Mouse (Mus musculus) urinary bladder, postnatal 10 days (tissue): ENCODE results near the gene Zfp202.
"Not testable (repeated sequence)": the region's sequence is repeated elsewhere in the genome, so short reads cannot be mapped to it uniquely, and the experiment has no call there.

Source experiments
- DNase-seq: peaks from one replicate; pipeline ENCODE4 v3.0.0; 2022; ENCODE audit warnings: low spot score

The Zfp202 gene

GRCm38 (mm10) chr9:40192098-40193038, at the start of gene Zfp202:
TSS of gene Zfp202 (plus strand) at chr9:40192316.
- peak; percentile 47 for DNase-seq

GRCm38 (mm10) chr9:40155118-40155644, 36.9 kb upstream of the Zfp202 start:
- DNase-seq: no peak

GRCm38 (mm10) chr9:40166446-40166845, 25.7 kb upstream of the Zfp202 start:
- DNase-seq: no peak

DNA sequence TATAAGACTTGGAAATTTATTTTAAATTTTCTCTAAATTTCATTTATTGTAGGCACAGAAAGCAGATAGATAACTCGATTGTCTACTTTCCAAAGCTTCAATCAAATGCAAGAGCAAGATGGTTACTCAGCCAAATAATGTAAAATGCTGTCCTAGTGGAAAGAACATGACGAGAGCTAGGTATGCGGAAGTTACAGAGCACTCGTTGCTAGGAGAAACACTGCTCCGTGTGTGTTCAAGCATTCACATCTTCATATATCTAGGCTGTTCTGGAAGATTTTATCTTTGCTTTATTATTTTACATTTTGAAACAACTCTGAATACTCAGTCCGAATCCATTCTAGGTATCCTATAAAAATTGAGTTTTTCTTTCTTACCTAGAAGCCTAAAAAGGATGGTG, 15.1 kb upstream of the Zfp202 start:
- no peak for DNase-seq

GRCm38 (mm10) chr9:40180620-40181019, 11.5 kb upstream of the Zfp202 start, which contains the start of gene Olfr986:
TSS of gene Olfr986 (plus strand) at chr9:40180920.
- DNase-seq: no peak

DNA sequence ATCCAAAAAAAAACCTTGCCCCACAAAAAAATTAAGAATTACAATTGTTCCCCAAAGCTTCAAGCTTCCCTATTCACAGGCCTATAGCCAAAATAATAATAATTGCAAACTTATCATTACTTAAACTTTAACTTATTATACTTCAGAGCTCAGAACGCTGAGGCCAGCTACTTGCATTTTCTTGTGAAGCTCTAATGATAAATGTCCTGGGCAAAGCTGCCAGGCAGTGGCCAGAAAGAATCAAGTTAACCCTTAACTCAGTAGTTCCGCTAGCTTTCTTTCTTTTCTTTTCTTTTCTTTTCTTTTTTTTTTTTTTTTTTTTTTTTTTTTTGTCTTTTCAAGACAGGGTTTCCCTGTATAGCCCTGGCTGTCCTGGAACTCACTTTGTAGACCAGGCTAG, 7.0 kb upstream of the Zfp202 start:
- not testable (repeated sequence) for DNase-seq

- DNase-seq: no peak
Observed at GRCm38 (mm10) chr9:40191086-40191876, 835 bp upstream of the Zfp202 start.

GRCm38 (mm10) chr9:40195981-40196380, 3.9 kb downstream of the Zfp202 start:
- DNase-seq: no peak

DNA sequence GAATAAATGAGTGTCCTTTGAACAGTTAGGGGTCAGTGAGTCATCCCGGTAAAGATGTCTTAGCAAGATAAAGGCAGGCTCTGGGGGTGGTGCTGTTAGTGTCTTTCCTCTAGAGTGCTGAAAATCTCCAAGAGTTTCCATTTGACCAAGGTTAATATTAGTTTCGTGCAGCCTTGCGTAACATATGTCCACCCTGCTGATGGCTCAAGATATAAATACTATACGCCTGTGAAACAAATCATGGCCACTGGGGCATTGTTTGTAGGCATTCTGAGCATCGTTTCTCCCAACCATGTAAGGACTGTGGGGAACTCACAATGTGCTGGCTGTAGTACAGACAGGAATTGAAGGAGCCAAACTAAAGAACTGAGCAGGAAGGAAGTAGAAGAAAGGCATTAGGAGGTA, 14.4 kb downstream of the Zfp202 start:
- DNase-seq: no peak

GRCm38 (mm10) chr9:40210744-40211143, 18.6 kb downstream of the Zfp202 start:
- no peak for DNase-seq

DNA sequence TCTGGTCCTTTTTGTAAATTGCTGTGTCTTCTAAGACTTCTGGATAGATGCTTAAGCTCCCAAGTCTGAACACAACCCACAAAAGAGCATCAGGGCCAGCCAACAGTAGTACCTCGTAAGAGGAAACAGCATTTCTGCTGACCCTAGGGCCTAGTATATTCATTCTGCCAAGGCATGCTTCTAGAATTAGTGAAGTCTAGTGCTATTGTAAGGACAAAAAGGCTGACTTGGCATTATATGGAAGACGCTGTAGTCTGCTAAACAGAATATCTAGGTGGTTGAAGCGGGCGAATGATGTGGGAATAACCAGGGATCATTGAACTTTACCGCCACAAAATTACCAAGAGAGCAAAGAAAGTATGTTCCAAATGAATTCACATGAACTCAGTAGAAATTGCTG, 21.9 kb downstream of the Zfp202 start:
- no peak for DNase-seq

DNA sequence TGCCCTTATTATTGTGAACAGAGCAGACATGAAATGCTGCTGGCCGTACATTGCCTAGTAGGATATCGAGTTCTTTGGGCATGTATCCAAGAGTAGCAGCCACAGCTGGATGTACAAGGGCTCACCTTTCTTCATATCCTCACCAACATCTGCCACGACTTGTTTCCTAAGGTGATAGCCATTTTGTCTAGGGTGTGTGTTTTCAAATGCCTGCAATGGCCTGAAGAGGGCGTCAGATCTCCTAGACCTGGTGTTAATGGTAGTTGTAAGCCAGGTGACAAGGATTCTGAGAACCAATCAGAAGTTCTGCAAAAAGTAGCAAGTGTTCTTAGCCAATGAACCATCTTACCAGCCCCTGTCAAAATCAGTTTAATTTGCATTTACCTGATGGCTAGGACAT, 24.5 kb downstream of the Zfp202 start:
- no peak for DNase-seq

GRCm38 (mm10) chr9:40224289-40224688, 32.2 kb downstream of the Zfp202 start:
- DNase-seq: no peak

DNA sequence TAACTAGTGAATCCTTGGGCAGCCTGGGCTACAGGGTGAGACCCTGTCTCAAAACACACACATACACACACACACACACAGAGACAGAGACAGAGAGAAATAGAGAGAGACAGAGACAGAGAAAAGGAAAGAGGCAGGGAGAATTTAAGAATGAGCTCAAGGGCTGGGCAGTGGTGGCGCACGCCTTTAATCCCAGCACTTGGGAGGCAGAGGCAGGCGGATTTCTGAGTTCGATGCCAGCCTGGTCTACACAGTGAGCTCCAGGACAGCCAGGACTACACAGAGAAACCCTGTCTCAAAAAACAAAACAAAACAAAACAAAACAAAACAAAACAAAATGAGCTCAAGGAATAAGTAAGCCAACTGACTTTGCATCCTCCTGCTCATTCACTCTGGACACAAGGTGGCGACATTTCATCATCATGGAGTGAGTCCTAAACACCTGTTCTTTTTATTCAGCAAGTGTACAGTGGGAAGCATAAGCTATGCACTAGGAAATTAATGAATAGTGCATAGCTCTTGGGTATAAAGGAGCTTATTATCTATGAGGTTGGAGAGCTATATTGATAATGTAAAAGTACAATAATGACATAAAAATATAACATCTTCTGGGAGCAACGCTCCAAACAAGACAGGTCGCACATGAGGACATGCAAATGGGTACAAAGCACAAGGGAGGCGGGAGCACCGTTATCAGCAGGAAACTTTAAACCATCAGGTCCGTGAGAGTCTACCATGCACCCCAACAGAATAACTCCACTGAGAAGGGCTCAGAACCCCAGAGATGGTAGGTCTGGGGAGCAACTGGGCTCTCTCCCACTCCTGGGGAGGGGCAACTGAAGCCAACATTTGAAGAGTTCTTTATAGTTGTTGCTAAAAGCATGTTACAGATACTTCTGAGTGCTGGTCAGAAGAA, 36.0 kb downstream of the Zfp202 start:
- DNase-seq: no peak

- DNase-seq: no peak
Observed at GRCm38 (mm10) chr9:40228804-40229331, 36.8 kb downstream of the Zfp202 start.

DNA sequence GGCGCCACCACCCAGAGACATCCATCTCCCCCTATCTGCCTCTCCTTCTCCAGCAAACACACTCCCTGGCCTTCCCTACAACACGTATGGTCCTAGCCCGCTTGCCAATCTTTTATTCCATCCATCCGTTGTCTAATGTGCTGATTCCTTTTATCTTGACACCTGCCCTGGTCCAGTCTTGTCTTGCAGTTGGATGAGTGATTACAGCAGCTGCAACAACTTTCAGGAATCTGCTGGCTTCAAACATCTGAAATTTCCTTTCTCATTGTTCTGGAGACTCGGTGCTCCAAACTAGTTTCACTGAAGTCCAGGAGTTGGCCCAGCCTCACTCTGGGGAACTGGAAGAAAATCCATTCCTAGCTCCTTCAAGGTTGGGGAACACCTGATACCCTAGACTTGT, 37.4 kb downstream of the Zfp202 start:
- DNase-seq: no peak

GRCm38 (mm10) chr9:40231019-40231418, 38.9 kb downstream of the Zfp202 start:
- no peak for DNase-seq

DNA sequence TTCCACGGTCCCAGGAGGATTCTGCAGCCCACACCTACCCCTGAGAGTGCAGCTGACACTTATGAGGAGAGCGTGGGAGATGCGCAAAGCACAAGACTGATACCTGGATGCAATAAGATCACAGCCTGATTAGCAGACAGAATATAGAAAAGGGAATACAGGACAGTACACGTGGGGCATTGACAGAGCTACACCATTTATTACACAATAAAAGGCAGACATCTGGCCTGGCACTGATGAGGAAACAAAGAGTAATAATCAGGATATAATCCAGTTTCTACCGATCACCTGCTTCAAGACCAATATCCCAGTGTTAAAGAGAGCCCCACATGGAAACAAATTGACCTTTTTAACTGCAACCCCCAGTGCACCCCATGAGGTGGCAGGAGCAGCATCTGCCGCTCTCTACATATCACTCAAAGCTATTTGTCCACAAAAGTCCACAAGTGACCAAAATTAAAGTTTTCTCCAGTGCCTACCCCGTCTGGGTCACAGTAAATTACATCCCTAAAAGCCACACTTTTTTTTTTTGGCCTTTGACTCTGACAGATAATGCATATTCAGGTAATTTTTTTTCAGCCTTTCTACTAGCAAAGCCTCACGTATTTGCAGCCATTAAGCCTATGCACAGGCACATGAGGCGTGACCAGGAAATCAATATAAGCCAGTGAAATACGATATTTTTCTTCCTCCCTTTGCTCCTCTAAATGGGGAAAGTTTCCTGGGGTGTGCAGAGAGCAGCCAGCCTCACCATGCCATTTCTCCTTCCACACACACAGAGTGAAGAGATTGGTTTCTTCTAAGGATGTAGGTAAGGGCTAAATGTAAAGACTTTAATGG, 42.3 kb downstream of the Zfp202 start:
- no peak for DNase-seq

GRCm38 (mm10) chr9:40235220-40235619, 43.1 kb downstream of the Zfp202 start:
- DNase-seq: no peak

- DNase-seq: no peak
Observed at GRCm38 (mm10) chr9:40239749-40240148, 47.6 kb downstream of the Zfp202 start.
